Mouse (Mus musculus): ENCODE measurements around the gene Nmur1.

Gene Nmur1

GRCm38 (mm10) chr1:86409476-86409875 is 16.6 kb downstream of the Nmur1 start:
- DNase-seq (ENCODE audit: low read depth), result no peak

- DNase-seq (ENCODE audit: low read depth), result no peak
These were observed 17.5 kb downstream of the Nmur1 start for GRCm38 (mm10) chr1:86408515-86408914.

- DNase-seq (ENCODE audit: low read depth), result peak; percentile 39
These were observed 19.1 kb downstream of the Nmur1 start for GRCm38 (mm10) chr1:86406914-86407313.

GRCm38 (mm10) chr1:86406313-86406712 is 19.7 kb downstream of the Nmur1 start:
- DNase-seq (ENCODE audit: low read depth), result no peak

GRCm38 (mm10) chr1:86404834-86405233 is 21.2 kb downstream of the Nmur1 start:
- peak; percentile 67 for DNase-seq (ENCODE audit: low read depth)

- DNase-seq (ENCODE audit: low read depth), result no peak
These were observed 25.8 kb downstream of the Nmur1 start for GRCm38 (mm10) chr1:86400096-86400754.

- DNase-seq (ENCODE audit: low read depth), result no peak
These were observed 26.7 kb downstream of the Nmur1 start for GRCm38 (mm10) chr1:86399322-86399721.

- no peak for DNase-seq (ENCODE audit: low read depth)
These were observed 27.8 kb downstream of the Nmur1 start for GRCm38 (mm10) chr1:86398222-86398621.

- no peak for DNase-seq (ENCODE audit: low read depth)
These were observed 28.4 kb downstream of the Nmur1 start for GRCm38 (mm10) chr1:86397621-86398020.

- peak; percentile 28 for DNase-seq (ENCODE audit: low read depth)
These were observed 30.1 kb downstream of the Nmur1 start for GRCm38 (mm10) chr1:86395897-86396296.

GRCm38 (mm10) chr1:86394246-86394645 is 31.8 kb downstream of the Nmur1 start:
- peak; percentile 64 for DNase-seq (ENCODE audit: low read depth)

- peak; percentile 31 for DNase-seq (ENCODE audit: low read depth)
These were observed 32.8 kb downstream of the Nmur1 start for GRCm38 (mm10) chr1:86393219-86393618.

GRCm38 (mm10) chr1:86391425-86391824 is 34.6 kb downstream of the Nmur1 start:
- no peak for DNase-seq (ENCODE audit: low read depth)

- DNase-seq (ENCODE audit: low read depth), result peak; percentile 85
These were observed 36.8 kb downstream of the Nmur1 start for GRCm38 (mm10) chr1:86389230-86389629.

- DNase-seq (ENCODE audit: low read depth), result peak; percentile 82
These were observed 45.0 kb downstream of the Nmur1 start for GRCm38 (mm10) chr1:86381027-86381426.

GRCm38 (mm10) chr1:86379161-86379569 is 46.9 kb downstream of the Nmur1 start:
- DNase-seq (ENCODE audit: low read depth), result no peak

- DNase-seq (ENCODE audit: low read depth), result no peak
These were observed 47.4 kb downstream of the Nmur1 start for GRCm38 (mm10) chr1:86378662-86379061.

- no peak for DNase-seq (ENCODE audit: low read depth)
These were observed 49.7 kb downstream of the Nmur1 start for GRCm38 (mm10) chr1:86376354-86376753.

- DNase-seq (ENCODE audit: low read depth), result peak; percentile 74
These were observed 54.0 kb downstream of the Nmur1 start for GRCm38 (mm10) chr1:86371997-86372396.

- DNase-seq (ENCODE audit: low read depth), result no peak
These were observed 57.9 kb downstream of the Nmur1 start for GRCm38 (mm10) chr1:86368086-86368485.

- peak; percentile 72 for DNase-seq (ENCODE audit: low read depth)
These were observed 62.4 kb downstream of the Nmur1 start for GRCm38 (mm10) chr1:86363671-86364070.

- no peak for DNase-seq (ENCODE audit: low read depth)
These were observed 64.0 kb downstream of the Nmur1 start for GRCm38 (mm10) chr1:86361852-86362615.

GRCm38 (mm10) chr1:86360441-86360840 is 65.6 kb downstream of the Nmur1 start:
- no peak for DNase-seq (ENCODE audit: low read depth)

GRCm38 (mm10) chr1:86359798-86360179 is 66.2 kb downstream of the Nmur1 start:
- no peak for DNase-seq (ENCODE audit: low read depth)

All from naive thymus-derived CD4-positive, alpha-beta T cell, adult 2 months (primary cell).